Mouse (Mus musculus) gastrocnemius, adult 18-20 months (tissue): ENCODE data around the gene Asb15. TPM values are rescaled to one million over a fixed set of nuclear protein-coding genes. Genes with fewer than 3 reads are reported as not detected.
A peak's percentile ranks its signal among the peaks of the same experiment; 100 is the strongest.

Source experiments
- DNase-seq: peaks from one replicate; pipeline ENCODE4 v3.0.0; 2021; ENCODE audit warnings: low spot score
- long read RNA-seq, 2 experiments: library from polyadenylated mRNA; stranded (forward); transcript quantifications; one replicate each; pipeline ENCODE4 v2.0.0; 2021
- total RNA-seq, 2 experiments: library from RNA; stranded (reverse); gene quantifications; 2 replicates each; pipeline ENCODE4 v1.2.3; 2021

Asb15 gene
- total RNA-seq: 10 to 100 TPM; 69.6 to 81.3 TPM
- long read RNA-seq, experiment 1, partial matches to known transcripts: 7 of 41 reads
- long read RNA-seq, experiment 1, other reads (novel, unspliced or antisense): 34 of 41 reads
- long read RNA-seq, experiment 2, partial matches to known transcripts: 5 of 20 reads
- long read RNA-seq, experiment 2, other reads (novel, unspliced or antisense): 15 of 20 reads

- no peak for DNase-seq
These were observed at the start of gene Asb15 for GRCm38 (mm10) chr6:24528064-24528243. Gene Asb15, plus strand, starts transcription at chr6:24528144.

- DNase-seq: no peak
These were observed 41.4 kb upstream of the Asb15 start for GRCm38 (mm10) chr6:24486530-24486929.

GRCm38 (mm10) chr6:24490341-24490740, 37.6 kb upstream of the Asb15 start:
- no peak for DNase-seq

- DNase-seq: no peak
These were observed 23.8 kb upstream of the Asb15 start for GRCm38 (mm10) chr6:24504141-24504540.

GRCm38 (mm10) chr6:24514552-24515284, 13.2 kb upstream of the Asb15 start, which contains the start of gene Iqub:
Gene Iqub, minus strand, starts transcription at chr6:24515067.
- DNase-seq: no peak

- DNase-seq: no peak
These were observed 11.7 kb upstream of the Asb15 start for GRCm38 (mm10) chr6:24516197-24516596.

GRCm38 (mm10) chr6:24525705-24526104, 2.2 kb upstream of the Asb15 start:
- DNase-seq: no peak

GRCm38 (mm10) chr6:24527155-24528063, 535 bp upstream of the Asb15 start, which contains the start of gene Ndufa5:
Gene Ndufa5, minus strand, starts transcription at chr6:24528013.
- peak; percentile 92 for DNase-seq

GRCm38 (mm10) chr6:24530166-24530565, 2.2 kb downstream of the Asb15 start:
- peak; percentile 70 for DNase-seq

GRCm38 (mm10) chr6:24530711-24531420, 2.9 kb downstream of the Asb15 start:
- peak; percentile 21 for DNase-seq

GRCm38 (mm10) chr6:24532804-24533203, 4.9 kb downstream of the Asb15 start:
- DNase-seq: peak; percentile 64

GRCm38 (mm10) chr6:24538435-24538834, 10.5 kb downstream of the Asb15 start:
- DNase-seq: no peak

- DNase-seq: no peak
These were observed 12.2 kb downstream of the Asb15 start for GRCm38 (mm10) chr6:24540106-24540505.

- peak; percentile 58 for DNase-seq
These were observed 14.4 kb downstream of the Asb15 start for GRCm38 (mm10) chr6:24542393-24542792.

- peak; percentile 68 for DNase-seq
These were observed 15.2 kb downstream of the Asb15 start for GRCm38 (mm10) chr6:24543119-24543591.

GRCm38 (mm10) chr6:24546716-24547420, 18.9 kb downstream of the Asb15 start:
- DNase-seq: no peak

- DNase-seq: no peak
These were observed 21.9 kb downstream of the Asb15 start for GRCm38 (mm10) chr6:24549801-24550200.

GRCm38 (mm10) chr6:24552046-24552445, 24.1 kb downstream of the Asb15 start:
- peak; percentile 71 for DNase-seq

GRCm38 (mm10) chr6:24554427-24555086, 26.6 kb downstream of the Asb15 start:
- peak; percentile 58 for DNase-seq

- DNase-seq: peak; percentile 71
These were observed 27.5 kb downstream of the Asb15 start for GRCm38 (mm10) chr6:24555488-24555887.
